Mouse (Mus musculus) liver, adult 2 months (tissue): ENCODE measurements around the gene Wdr82.

Experiments
- CTCF ChIP-seq: fragments of 200-500 bp; IDR thresholded peaks from 2 replicates; pipeline ENCODE4 v1.5.1; 2011; ENCODE audit warnings: low read depth, low read length, control low read depth
- POLR2A ChIP-seq: fragments of 200-500 bp; IDR thresholded peaks from 2 replicates; pipeline ENCODE4 v1.6.1; 2011; ENCODE audit warnings: low read length, control low read depth; ENCODE audit not compliant: insufficient read depth; ENCODE audit errors: extremely low read depth

- TF ChIP-seq POLR2A = 0 out of 2 replicates have a peak, but pooled peaks have one; percentile 16
- no peak for TF ChIP-seq CTCF
Measured at GRCm38 (mm10) chr9:106231220-106231619, 60.5 kb downstream of the Wdr82 start.
